Mouse (Mus musculus) lung, embryonic 14.5 days (tissue): ENCODE data around the gene Aldoart2. TPM values are rescaled to one million over a fixed set of nuclear protein-coding genes. Genes with fewer than 3 reads are reported as not detected.

Experiments
- ATAC-seq: fragments of 200-750 bp; cut with Nextera tagmentation; 2 replicates; pipeline ENCODE4 v1.8.0; 2017; ENCODE audit warnings: mild to moderate bottlenecking, moderate TSS enrichment, moderate library complexity; ENCODE audit not compliant: insufficient read depth
- DNase-seq: peaks from one replicate; pipeline ENCODE4 v3.0.0-alpha.2; 2015
- H3K27ac ChIP-seq: fragments of 300-500 bp; sonication (generic); 2 replicates; pipeline ENCODE4 v1.5.1; 2014; ENCODE audit warnings: low read depth, mild to moderate bottlenecking, moderate library complexity
- H3K27me3 ChIP-seq: fragments of 300-500 bp; sonication (generic); 2 replicates; pipeline ENCODE4 v1.6.1; 2014; ENCODE audit warnings: low read length, control low read depth; ENCODE audit not compliant: insufficient read depth
- H3K36me3 ChIP-seq: fragments of 300-500 bp; sonication (generic); 2 replicates; pipeline ENCODE4 v1.6.1; 2014; ENCODE audit warnings: control low read depth; ENCODE audit not compliant: insufficient read depth
- H3K4me1 ChIP-seq: fragments of 300-500 bp; sonication (generic); 2 replicates; pipeline ENCODE4 v1.6.1; 2014; ENCODE audit warnings: antibody characterized with exemption, control low read depth; ENCODE audit not compliant: insufficient read depth
- H3K4me2 ChIP-seq: fragments of 300-500 bp; sonication (generic); 2 replicates; pipeline ENCODE4 v1.6.1; 2014; ENCODE audit warnings: mild to moderate bottlenecking
- H3K4me3 ChIP-seq: fragments of 300-500 bp; sonication (generic); 2 replicates; pipeline ENCODE4 v1.5.1; 2014; ENCODE audit warnings: low read depth, low read length
- H3K9ac ChIP-seq: fragments of 300-500 bp; sonication (generic); 2 replicates; pipeline ENCODE4 v1.6.1; 2014
- H3K9me3 ChIP-seq: fragments of 300-500 bp; sonication (generic); 2 replicates; pipeline ENCODE4 v1.6.1; 2016; ENCODE audit warnings: low read depth, low read length, control low read depth
- CTCF ChIP-seq: IDR thresholded peaks from 2 replicates; pipeline ENCODE4 v1.5.1; 2016; ENCODE audit warnings: antibody characterized with exemption, low read depth
- WGBS: fragments of 180-500 bp; shearing (Covaris S2); extraction: QIAGEN DNeasy Blood & Tissue Kit; methylation state at CpG from one replicate; pipeline ENCODE4 v1.1.7; 2014; 5-methylcytosine and 5-hydroxymethylcytosine counted together
- polyA plus RNA-seq: library from polyadenylated mRNA; unstranded; fragments of >200 nt; fragmentation: Nextera tagmentation; extraction: Ambion mirVana; gene quantifications from 2 replicates; pipeline ENCODE4 v1.2.1, GENCODE M21; 2014

Gene Aldoart2
- polyA plus RNA-seq, 1 experiment from 2014 or later = not detected

DNA sequence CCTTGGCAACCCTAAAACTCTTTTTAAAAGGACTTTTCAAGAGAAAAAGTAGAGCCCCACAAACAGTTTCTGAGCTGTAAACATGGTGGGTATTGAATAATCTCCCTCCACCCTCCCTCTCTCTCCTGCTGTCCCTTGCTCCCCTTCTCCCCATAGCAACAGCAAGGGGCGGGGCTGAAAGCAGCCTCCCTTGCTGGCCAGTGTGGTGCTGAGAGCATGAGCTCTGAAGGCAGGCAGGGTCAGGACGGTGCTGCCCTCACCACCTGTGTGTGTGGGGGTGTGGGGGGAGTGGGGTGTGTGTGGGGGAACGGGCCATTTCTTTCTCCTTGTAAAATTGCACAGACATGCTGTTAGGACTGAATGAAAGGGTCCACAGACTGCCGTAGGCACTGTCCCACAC is 42.9 kb downstream of the Aldoart2 start:
- DNase-seq = no peak
- H3K36me3 ChIP-seq = no peaks in the 10 kb centered on the region

GRCm38 (mm10) chr12:55610812-55611211 is 45.8 kb downstream of the Aldoart2 start:
- H3K27ac ChIP-seq = no peak overlapping the region
- H3K27me3 ChIP-seq = no peaks in the 10 kb centered on the region
- no peak for TF ChIP-seq CTCF
- ATAC-seq (no peak), DNase-seq (no peak)
- H3K4me1 ChIP-seq = no peaks in the 10 kb centered on the region
- no peaks in the 10 kb centered on the region for H3K36me3 ChIP-seq
- no peak overlapping the region for H3K4me3 ChIP-seq
- H3K9ac ChIP-seq = no peak overlapping the region
- no peaks in the 10 kb centered on the region for H3K9me3 ChIP-seq
- no peak overlapping the region for H3K4me2 ChIP-seq
- WGBS = 47% methylated on average over 2 of the region's 2 CpGs

More for the DNA sequence above, 42.9 kb downstream of the Aldoart2 start:
- Histone ChIP-seq H3K4me2 (no peak overlapping the region), H3K9me3 (no peaks in the 10 kb centered on the region), H3K27me3 (no peaks in the 10 kb centered on the region), H3K27ac (no peak overlapping the region), H3K4me1 (no peaks in the 10 kb centered on the region), H3K9ac (no peak overlapping the region), H3K4me3 (no peak overlapping the region)
- TF ChIP-seq CTCF = no peak
- 37% methylated on average over 4 of the region's 4 CpGs for WGBS
- ATAC-seq = no peak

Other genes with a start within 250 kb of the Aldoart2 start
- 423 and 432 TPM in 2 replicates for gene Psma6, start 181.0 kb upstream of the Aldoart2 start, polyA plus RNA-seq
- 81.0 and 93.6 TPM in 2 replicates for gene Nfkbia, start 72.6 kb upstream of the Aldoart2 start, polyA plus RNA-seq
- 0.16 and 0.20 TPM in 2 replicates for gene Insm2, start 34.2 kb downstream of the Aldoart2 start, polyA plus RNA-seq